Mouse (Mus musculus) ES-CJ7 (cell line): ENCODE results near the gene Zic1.

Experiments used
- DNase-seq: peaks from one replicate; pipeline ENCODE4 v3.0.0; 2011; ENCODE audit warnings: low read depth, low spot score

Zic1 gene

DNA sequence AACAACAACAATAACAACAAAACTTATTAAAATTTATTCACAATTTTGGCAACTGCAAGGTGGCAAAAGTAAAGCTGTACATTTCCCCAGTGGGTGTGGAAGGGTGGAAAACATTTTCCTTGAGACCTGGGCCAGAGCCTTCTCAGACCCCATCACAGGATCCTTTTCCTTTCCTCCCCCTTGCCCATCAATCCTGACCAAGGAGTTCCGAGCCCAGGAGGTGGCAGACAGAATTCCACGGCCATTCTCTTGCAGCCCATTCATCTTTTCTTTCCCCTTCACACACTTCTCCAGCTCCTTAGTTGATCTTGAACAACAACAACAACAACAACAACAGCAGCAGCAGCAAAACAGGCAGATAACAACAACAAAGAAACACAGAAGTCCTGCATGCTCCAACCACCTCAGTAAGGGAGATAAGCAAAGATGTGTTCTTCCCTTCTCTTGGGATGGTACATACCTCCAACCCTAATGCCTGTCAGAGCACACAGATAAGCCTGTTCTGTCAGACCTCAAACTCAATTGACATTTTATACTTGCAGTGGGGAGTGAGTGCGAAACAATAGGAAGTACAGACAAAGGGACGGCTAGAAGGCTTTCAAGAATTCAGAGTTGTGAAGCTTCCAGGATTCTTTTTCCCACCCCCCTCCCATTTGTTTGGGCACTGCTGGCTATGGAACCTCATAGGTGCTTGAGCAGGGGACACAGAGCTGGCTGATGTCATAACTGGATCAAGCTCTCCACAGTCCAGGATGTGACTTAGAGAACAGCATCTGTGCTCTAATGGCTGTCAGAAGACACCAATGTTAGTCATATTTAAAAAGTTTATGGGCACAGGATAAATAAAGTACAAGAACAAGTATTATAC is 19.3 kb upstream of the Zic1 start:
- no peak for DNase-seq

DNA sequence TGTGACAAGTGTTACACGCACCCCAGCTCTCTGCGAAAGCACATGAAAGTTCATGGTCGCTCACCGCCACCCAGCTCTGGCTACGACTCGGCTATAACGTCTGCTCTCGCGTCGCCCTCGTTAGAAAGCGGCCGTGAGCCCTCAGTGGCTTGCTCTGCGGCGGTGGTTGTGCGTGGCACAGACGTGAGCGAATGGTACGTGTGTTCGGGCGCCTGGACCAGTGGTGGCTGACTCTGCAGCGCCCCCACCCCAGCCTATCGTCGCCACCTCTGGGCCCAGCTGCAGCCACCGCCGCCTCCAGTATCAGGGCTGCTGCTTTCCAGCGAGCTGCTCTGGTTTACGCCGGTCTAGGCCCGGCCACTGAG is 18.5 kb upstream of the Zic1 start:
- DNase-seq = peak; percentile 63

DNA sequence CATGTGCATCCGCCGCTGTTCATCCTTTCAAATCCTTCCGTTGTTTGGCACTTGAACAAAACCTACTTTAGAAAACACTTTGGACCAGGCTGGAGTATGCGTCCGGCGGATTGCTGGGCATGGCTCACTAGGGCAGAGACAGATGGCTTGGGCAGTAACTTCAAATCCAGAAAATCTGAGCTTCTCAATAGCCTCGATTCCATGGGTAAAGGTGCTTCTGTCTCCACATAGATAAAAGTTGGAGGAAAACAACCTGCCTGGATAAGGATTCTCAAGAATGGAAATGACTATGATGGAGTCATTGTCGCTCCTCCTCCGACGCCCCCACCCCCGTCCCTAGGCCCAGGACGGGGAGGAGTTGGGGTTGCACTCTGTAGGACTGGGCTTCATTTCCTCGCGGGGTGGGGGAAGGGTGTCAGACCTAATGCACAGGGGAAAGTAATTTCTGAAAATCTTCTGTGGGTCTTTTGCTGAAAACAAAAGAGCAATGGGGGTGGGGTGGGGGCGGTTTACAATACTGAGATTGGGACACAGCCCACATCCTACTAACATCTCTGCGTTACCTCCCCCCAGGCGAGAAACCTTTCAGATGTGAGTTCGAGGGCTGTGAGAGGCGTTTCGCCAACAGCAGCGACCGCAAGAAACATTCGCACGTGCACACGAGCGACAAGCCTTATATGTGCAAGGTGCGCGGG is 18.0 kb upstream of the Zic1 start:
- no peak for DNase-seq

DNA sequence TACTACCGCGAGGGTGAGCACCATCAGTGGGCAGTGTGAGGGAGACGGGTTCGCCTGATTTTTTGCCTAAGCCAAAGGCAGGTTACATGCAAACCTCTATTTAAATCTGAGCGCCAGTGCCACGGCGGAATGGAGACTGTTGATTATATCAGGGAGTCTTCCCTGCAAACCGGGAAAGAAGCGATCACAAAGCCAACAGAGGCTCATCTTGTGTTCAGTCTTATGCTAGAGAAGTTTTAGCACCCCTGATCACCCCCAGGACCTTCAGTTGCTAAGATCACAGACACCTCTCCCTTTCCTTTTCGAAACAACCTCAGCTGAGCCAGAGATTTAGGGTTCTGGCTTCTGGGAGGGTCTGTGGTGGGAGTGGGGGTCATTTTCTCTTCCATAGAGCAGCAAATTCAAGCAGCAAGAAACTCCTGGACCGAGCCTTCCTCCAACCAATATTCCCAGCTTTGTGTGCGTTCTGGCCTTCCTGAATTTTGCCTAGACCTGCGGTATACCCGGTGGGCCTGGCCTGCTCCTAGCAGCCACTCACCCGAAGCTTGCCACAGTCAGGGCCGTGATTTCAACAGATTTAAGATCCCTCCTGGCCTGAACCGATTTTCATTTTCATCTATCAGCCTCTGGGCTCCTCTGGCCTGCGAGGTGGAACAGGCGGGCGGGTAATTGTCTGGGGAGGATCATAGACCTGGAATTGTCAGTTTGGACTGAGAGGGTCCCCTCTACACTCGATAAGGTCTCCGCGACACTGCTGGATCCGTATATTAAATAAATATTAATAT is 17.1 kb upstream of the Zic1 start:
- peak; percentile 30 for DNase-seq

DNA sequence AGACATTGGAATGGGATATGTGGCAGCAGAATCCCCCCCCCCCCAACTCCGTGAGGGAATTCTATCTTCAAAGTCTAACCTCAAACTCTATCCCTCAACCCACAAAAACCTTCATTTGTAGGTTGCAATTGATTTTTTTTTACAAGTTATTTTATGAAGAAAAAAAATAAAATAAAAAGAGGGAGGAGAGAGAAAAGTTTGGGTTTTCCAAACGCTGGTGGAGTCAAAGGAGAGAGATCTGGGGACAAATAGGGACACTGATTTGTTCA is 16.4 kb upstream of the Zic1 start:
- no peak for DNase-seq

DNA sequence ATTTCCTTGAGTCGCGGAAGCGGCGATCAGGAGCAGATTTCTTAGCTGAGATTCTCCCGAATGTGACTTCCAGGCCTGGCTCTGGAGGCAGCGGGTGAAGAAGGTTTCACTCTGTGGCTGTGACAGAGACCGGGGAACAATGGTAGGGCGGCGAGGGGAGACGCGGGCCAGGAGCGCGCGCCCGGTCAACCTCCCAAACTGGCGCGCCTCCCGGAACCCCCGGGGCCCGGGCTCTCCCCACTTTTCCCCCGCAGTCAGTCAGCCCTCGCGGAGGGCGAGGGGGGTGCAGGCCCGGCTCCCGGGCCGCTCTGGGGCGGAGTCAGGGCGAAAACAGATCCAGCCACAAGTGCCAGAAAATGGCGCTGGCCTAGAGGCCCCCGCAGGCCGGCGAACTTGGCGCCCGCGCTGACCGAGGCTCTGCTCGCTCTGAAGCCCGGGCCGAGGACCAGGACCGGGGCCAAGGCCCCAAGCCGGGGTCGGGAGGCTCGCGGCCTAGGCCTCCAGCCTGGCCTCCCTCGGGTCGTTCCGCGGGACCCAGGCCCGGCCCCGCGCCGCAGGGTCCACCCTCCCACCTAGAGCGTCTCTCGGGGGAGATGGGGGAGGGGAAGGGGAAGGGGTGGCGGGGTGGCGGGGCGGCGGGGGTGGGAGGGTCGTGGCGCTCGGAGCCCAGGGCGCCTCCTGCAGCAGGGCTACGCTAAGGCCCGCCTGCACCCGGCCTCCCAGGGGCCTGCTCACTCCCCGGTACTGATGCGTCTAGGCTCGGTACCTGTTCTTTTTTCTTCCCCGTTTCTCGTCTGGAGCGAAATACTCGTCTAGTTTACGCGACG is 15.9 kb upstream of the Zic1 start:
- DNase-seq = peak; percentile 46

DNA sequence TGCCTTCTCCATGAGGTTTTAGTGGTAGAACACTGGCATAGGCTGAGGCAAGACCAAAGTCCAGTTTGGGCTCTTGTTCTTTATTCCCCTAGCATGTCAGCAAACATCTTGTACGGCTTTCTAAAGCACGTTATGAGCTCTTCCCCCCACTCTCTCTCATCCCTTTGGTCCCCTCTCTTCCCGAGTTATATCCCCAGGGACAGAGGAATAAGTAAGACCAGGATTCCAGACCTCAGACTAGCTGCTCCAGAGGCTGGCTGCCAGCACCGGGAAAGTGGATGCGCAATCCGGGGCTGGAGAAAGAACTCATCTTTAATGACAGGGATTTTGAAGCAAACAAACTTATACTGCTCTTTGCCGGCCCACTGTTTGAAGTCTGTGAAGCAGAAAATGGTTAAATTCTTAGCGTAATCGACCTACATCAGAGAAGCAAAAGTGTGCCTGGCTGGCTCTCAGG is 14.9 kb upstream of the Zic1 start:
- no peak for DNase-seq

DNA sequence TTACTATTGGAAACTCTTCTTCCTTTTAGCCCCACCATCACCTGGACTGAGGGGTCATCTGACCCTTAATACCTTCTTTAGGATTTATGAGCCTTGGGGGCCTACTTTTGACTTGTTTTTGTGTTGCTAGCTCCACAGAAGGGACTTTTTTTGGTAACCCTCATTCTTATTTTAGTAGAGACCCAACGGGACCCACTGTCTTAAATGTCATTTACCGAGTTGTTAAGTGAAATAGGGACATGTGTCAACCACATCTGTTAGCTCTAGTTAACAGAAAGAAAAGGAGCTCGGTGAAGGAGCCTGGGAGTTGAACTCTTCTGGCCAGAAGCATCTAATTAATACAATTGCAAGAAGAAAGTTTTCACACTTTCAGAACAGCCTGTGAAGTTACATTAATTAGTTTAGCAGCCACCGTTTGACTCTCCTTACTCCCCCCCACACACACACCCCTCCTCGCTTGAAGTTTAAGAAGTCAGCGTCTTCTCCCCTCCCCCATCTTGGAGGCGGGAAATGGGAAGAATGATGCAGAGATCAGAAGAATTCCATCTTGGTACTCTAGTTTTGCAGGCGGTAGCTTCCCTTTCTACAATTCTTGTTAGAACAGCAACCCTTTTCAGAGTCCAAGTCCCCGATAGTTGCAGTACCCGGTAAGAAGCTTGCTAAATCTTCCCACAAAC is 14.3 kb upstream of the Zic1 start:
- no peak for DNase-seq

DNA sequence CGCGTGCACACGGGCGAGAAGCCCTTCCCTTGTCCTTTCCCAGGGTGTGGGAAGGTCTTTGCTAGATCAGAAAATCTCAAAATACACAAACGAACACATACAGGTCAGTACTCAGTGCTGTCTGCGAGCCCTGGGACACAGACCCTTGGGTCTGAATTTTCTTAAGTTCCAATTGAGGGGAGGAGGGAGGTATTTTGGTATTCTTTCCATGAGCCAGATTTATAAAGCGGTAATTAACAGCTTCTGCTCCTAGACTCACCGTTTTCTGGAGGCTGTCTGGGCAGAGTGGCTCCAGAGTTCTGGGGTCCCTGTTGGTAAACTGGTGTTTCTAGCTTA is 13.7 kb upstream of the Zic1 start:
- DNase-seq = no peak

DNA sequence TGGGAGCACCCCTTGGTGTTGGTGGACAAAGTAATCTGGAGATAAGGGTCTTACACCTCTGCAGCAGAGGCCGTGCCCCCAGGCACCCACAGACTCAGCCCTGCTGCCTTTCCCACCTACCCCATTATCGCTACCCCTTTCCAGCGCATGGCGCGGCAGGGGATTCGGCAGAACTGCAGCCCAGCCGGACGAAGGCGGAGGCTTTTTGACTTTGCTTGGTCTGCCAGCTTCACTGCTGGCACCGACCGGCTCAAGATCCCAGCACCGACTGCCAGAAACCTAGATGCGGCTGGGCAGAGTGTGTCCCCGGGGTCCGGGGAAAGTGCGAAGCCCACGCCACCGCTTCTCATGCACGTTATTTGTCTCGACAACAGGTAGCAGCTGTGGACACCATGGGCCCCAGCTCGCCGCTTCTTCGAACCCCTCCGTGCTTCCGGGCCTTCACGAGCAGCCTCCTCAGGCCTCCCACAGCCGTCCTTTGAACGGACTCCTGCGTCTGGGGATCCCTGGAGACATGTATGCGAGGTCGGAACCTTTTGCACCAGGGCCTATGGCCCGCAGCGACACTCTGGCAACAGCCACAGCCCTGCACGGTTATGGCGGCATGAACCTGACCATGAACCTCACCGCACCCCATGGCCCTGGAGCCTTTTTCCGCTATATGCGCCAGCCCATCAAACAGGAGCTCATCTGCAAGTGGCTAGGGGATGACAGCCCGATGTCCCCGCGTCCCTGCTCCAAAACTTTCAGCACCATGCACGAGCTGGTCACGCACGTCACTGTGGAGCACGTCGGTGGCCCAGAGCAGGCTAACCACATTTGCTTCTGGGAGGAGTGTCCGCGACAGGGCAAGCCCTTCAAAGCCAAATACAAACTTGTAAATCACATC is 13.0 kb upstream of the Zic1 start:
- peak; percentile 33 for DNase-seq

DNA sequence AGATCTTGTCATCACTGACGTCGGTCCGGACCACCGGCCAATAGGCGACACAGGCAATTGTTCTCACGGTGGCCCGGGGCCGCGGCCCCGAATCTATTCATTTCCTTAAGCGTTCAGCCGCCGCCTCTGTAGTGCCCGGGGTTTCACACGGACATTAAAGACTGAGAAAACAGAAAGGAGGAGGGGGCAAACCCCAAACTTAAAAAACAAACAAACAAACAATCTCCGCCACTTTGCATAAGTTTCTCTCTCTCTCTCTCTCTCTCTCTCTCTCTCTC is 12.2 kb upstream of the Zic1 start:
- no peak for DNase-seq

DNA sequence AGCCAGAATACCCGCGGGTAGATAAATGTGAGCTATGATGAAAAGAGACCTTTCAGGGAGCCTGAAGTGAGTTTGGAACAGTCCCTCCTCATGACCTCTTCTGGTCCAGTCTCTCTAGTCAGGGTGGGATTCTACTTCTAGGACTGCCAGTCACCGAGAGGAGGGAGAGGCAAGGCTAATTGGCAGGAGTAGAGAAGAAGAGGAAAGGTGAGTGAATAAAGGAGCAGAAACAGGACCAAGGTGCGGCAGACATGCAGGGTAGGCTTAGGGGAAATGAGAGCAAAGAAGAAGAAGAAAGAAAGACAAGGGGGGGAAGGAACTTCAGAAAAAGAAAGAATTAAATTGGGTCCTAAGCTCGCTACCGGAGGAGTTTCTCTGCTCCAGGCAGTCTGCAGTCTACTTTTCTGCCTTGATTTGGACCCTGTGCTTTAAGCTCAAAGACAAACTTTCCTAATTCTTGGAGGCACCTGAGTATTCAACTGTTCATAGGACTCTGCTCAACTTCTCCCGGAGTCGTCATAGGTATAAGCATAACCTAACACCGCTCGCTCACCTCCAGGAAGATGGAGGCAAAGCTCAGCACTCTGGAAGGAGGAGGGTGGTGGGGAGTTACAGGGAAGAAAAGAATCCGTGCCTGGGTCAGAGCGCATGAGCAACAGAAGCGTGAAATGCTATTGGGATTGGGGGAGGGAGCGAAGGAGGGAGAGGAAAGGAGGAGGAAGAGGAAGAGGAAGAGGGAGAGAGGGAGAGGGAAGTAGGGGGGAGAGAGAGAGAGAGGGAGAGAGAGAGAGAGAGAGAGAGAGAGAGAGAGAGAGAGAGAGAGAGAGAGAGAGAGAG is 11.6 kb upstream of the Zic1 start:
- peak; percentile 38 for DNase-seq

DNA sequence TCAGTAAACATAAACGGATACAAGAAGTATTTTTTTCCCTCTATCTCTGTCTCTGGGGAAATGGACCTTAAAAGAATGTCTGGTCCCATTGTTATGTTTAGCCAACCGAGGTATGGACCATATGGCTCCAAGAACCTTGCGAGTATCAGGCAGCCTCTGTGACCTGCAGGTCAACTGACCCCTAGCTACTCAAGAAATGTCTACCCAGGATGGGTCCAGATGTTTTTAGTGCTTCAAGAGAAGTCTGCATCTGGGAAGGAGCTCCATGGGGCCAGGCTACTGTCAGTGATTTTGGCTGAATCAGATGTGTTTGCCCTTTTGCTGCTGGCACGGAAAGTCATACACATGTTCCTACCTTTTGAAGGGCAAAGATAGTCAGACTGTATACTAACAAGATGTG is 9.1 kb upstream of the Zic1 start:
- no peak for DNase-seq

DNA sequence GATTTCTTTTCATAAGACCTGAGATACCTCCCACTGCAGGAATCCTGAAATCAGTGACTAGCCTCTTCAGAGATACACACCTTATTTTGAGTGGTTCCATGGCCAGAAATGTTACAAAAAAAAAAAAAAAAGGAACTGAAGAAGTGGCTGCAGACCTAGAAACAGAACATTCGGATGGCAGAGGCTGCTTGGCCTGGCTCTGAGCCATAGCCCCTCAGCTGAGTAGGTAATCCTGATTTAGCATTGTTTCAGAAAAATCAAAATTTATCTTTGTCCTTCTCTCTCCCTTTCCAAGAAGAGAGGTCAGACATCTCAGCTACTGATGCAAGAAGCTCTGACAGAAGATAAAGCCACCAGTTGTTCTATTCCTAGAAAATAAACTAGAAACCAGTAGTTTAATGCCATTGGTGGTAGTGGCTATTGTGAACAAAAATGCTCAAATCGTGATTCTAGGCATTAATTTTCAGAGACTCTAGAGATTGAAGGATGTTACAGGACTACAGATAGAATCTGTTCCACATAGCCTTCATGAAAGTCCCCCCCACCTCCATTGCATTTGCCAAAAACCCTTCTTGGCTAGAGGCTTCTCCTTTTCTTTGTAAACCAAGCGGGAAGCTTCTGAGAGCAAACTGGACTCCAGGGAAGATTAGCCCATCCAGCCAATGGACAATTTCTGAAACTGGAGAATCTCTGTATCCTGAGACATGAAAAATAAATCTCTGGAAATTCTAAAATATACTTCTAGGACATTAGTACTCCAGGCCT is 8.4 kb upstream of the Zic1 start:
- DNase-seq = no peak

DNA sequence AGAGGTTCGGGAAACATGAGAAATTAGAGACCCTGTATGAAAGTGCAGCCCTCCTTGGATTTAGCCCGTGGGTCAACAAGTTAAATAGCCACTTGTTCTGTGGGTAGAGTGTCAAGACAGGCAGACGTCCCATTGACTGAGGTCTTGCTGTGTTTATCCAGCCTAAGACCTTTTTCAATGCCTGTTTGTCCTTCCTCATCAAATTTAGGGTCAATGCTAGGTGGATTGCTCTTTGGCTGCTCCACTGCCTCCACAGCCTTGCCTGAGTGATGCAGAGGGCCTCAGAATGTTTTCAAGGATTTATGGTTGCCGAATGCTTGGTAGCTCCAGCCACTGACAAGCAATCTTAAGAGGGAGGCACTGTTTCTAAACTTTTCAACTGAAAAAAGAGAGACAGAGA is 6.0 kb upstream of the Zic1 start:
- no peak for DNase-seq

DNA sequence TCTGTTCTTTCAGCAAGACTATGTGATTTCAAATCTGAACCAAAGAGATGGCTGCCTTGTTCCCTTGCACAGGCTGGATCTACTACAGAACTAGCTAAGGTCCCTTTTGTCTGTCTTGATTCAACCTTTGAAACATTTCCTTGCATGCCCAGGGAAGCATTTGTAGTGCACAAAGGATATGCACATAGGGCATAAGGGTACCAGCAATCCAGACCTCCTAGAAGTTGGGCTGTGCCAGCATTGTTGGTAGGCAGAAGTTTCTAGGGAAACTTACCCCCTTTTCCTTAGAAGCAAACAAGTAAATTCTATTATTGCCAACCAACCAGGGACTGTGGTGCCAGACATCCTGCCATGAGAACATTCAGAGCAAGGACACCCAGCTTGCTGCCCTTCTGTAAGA is 5.4 kb upstream of the Zic1 start:
- no peak for DNase-seq

DNA sequence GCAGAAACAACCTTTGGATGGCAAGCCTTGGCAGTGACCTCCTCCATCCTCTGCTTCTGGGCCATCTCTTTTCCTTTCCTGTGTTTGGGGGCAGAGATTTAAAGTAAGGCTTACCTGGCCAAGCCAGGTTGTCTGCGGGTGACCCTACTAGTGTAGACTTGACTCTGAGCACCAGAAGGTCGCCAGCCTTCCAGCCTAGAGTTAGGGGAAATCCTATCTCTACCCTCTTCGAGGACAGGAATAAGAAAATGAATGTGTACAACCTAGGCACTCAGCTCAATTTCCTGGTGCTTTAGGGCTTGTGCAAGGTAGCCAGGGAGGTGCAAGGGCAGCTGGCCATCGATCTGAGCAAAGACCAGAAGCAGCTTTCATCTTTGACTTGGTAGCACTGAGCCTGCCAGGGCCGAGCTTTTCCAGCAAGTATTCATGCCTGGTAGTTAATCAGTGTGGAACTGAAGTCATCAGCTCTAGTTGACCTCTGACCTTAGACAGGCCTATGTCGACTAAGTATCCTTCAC is 4.6 kb upstream of the Zic1 start:
- DNase-seq = no peak

DNA sequence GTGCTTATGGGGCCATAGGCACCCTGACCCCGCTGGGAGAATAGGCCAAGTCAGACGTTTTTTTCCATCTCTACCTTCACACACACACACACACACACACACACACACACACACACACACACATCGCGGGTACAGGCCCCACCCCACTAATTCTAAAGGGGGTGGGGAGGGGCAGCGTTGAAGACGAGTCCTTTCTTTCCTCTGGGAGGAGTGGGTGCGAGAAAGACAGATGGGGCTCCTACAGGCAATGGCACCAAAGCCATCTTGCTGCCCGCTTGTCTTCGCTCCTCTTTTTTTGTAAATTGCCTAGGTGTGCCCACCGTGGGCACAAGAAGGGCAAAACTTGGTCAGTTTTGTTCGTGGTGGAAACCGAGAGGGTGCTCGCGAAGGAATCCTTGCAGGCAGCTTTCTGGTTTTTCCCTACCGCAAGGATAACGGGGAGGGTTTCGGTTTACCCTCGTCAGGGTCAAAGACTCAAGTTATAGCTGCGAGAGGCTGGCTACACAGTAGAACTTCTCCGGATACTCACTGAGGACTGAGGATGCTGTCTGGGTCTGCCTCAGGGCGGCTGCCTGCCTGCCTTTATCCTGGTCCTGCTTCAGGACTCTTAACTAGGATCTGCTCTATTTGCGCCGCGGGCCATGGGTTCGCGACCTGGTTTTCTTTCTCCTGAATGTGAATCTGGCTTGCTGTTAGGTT is 3.8 kb upstream of the Zic1 start:
- no peak for DNase-seq
